Mouse (Mus musculus) stomach, postnatal 0 days (tissue): ENCODE data around the gene Gm10840.

Experiments
- CTCF ChIP-seq: IDR thresholded peaks from 2 replicates; pipeline ENCODE4 v1.5.1; 2016; ENCODE audit warnings: antibody characterized with exemption, low read depth, mild to moderate bottlenecking, moderate library complexity
- EP300 ChIP-seq: optimal IDR thresholded peaks from 2 replicates; pipeline ENCODE3; 2016; ENCODE audit warnings: antibody characterized with exemption

DNA sequence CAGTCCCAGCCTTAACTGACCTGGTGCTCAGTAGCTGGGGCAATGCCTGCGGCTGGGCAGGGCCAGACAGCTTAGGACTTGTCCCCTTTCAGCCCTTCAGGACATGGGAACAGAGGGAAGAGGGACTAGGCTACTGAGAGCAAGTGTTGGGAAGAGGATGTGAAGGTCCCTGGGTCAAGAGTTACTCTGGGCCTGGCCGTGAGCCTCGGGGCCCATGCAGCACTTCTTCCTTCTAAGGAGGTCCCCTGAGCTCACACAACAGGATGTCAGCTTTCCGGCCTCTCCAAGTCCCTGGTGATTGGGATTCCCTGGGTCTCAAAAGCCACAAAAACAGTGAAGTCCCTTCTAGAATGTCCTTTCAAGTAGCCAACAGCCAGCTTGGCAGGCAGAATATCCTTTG lies 2.9 kb downstream of the Gm10840 start:
- TF ChIP-seq CTCF (no peak), EP300 (no peak)
